Mouse (Mus musculus): ENCODE measurements around the gene Galnt4. TPM values are rescaled to one million over a fixed set of nuclear protein-coding genes. Genes with fewer than 3 reads are reported as not detected.

Gene Galnt4
- polyA plus RNA-seq, 1 experiment from 2014 or later: 2.9 TPM

- Histone ChIP-seq H3K27me3 (ENCODE audit: control insufficient read depth, insufficient read depth, low read length) (no peaks in the 10 kb centered on the region), H3K4me3 (ENCODE audit: low read depth, low read length) (no peak overlapping the region), H3K36me3 (ENCODE audit: control insufficient read depth, insufficient read depth, low read length) (no peaks in the 10 kb centered on the region), H3K4me1 (ENCODE audit: control insufficient read depth, insufficient read depth, low read length) (no peaks in the 10 kb centered on the region), H3K9me3 (ENCODE audit: control insufficient read depth, low read length) (no peaks in the 10 kb centered on the region), H3K4me2 (ENCODE audit: low read depth, low read length) (no peak overlapping the region), H3K27ac (ENCODE audit: low read depth, low read length) (no peak overlapping the region), H3K9ac (replicated peaks; ENCODE audit: low read depth, low read length) (no peak overlapping the region)
- 95% methylated on average over 16 of the region's 16 CpGs for WGBS
- no peak for ATAC-seq (ENCODE audit: low read depth)
Observed at GRCm38 (mm10) chr10:99133321-99133875, 25.4 kb downstream of the Galnt4 start.

GRCm38 (mm10) chr10:99136337-99136736, 28.4 kb downstream of the Galnt4 start:
- Histone ChIP-seq H3K27me3 (ENCODE audit: control insufficient read depth, insufficient read depth, low read length) (no peaks in the 10 kb centered on the region), H3K36me3 (ENCODE audit: control insufficient read depth, insufficient read depth, low read length) (peaks cover 4% of the 10 kb centered on the region; the same call in 1 of the 2 replicates), H3K4me3 (ENCODE audit: low read depth, low read length) (no peak overlapping the region), H3K9ac (replicated peaks; ENCODE audit: low read depth, low read length) (no peak overlapping the region), H3K9me3 (ENCODE audit: control insufficient read depth, low read length) (no peaks in the 10 kb centered on the region), H3K27ac (ENCODE audit: low read depth, low read length) (no peak overlapping the region), H3K4me1 (ENCODE audit: control insufficient read depth, insufficient read depth, low read length) (no peaks in the 10 kb centered on the region), H3K4me2 (ENCODE audit: low read depth, low read length) (no peak overlapping the region)
- 67% methylated on average over 5 of the region's 5 CpGs for WGBS
- no peak for ATAC-seq (ENCODE audit: low read depth)

GRCm38 (mm10) chr10:99145611-99146010, 37.7 kb downstream of the Galnt4 start:
- H3K9ac ChIP-seq (replicated peaks; ENCODE audit: low read depth, low read length): no peak overlapping the region
- no peaks in the 10 kb centered on the region for H3K27me3 ChIP-seq (ENCODE audit: control insufficient read depth, insufficient read depth, low read length)
- H3K9me3 ChIP-seq (ENCODE audit: control insufficient read depth, low read length): no peaks in the 10 kb centered on the region
- H3K4me1 ChIP-seq (ENCODE audit: control insufficient read depth, insufficient read depth, low read length): no peaks in the 10 kb centered on the region
- no peak overlapping the region for H3K4me3 ChIP-seq (ENCODE audit: low read depth, low read length)
- H3K27ac ChIP-seq (ENCODE audit: low read depth, low read length): no peak overlapping the region
- H3K4me2 ChIP-seq (ENCODE audit: low read depth, low read length): no peak overlapping the region
- 84% methylated on average over 8 of the region's 8 CpGs for WGBS
- H3K36me3 ChIP-seq (ENCODE audit: control insufficient read depth, insufficient read depth, low read length): no peaks in the 10 kb centered on the region
- ATAC-seq (ENCODE audit: low read depth): no peak

- H3K4me3 ChIP-seq (ENCODE audit: low read depth, low read length): no peak overlapping the region
- no peaks in the 10 kb centered on the region for H3K27me3 ChIP-seq (ENCODE audit: control insufficient read depth, insufficient read depth, low read length)
- no peak for ATAC-seq (ENCODE audit: low read depth)
- H3K4me2 ChIP-seq (ENCODE audit: low read depth, low read length): no peak overlapping the region
- H3K9ac ChIP-seq (replicated peaks; ENCODE audit: low read depth, low read length): no peak overlapping the region
- WGBS: 97% methylated on average over 8 of the region's 8 CpGs
- no peak overlapping the region for H3K27ac ChIP-seq (ENCODE audit: low read depth, low read length)
- H3K36me3 ChIP-seq (ENCODE audit: control insufficient read depth, insufficient read depth, low read length): no peaks in the 10 kb centered on the region
- no peaks in the 10 kb centered on the region for H3K9me3 ChIP-seq (ENCODE audit: control insufficient read depth, low read length)
- no peaks in the 10 kb centered on the region for H3K4me1 ChIP-seq (ENCODE audit: control insufficient read depth, insufficient read depth, low read length)
Observed at GRCm38 (mm10) chr10:99146596-99146995, 38.6 kb downstream of the Galnt4 start.

GRCm38 (mm10) chr10:99150016-99150415, 42.1 kb downstream of the Galnt4 start:
- no peak for ATAC-seq (ENCODE audit: low read depth)
- 91% methylated on average over 6 of the region's 6 CpGs for WGBS

GRCm38 (mm10) chr10:99151580-99151979, 43.6 kb downstream of the Galnt4 start:
- ATAC-seq (ENCODE audit: low read depth): no peak
- H3K4me2 ChIP-seq (ENCODE audit: low read depth, low read length): no peak overlapping the region
- H3K27me3 ChIP-seq (ENCODE audit: control insufficient read depth, insufficient read depth, low read length): no peaks in the 10 kb centered on the region
- WGBS: 93% methylated on average over 1 of the region's 1 CpGs
- no peaks in the 10 kb centered on the region for H3K4me1 ChIP-seq (ENCODE audit: control insufficient read depth, insufficient read depth, low read length)
- H3K27ac ChIP-seq (ENCODE audit: low read depth, low read length): no peak overlapping the region
- H3K4me3 ChIP-seq (ENCODE audit: low read depth, low read length): no peak overlapping the region
- H3K9ac ChIP-seq (replicated peaks; ENCODE audit: low read depth, low read length): no peak overlapping the region
- H3K9me3 ChIP-seq (ENCODE audit: control insufficient read depth, low read length): no peaks in the 10 kb centered on the region
- no peaks in the 10 kb centered on the region for H3K36me3 ChIP-seq (ENCODE audit: control insufficient read depth, insufficient read depth, low read length)

More at GRCm38 (mm10) chr10:99150016-99150415, 42.1 kb downstream of the Galnt4 start:
- Histone ChIP-seq H3K4me3 (ENCODE audit: low read depth, low read length) (no peak overlapping the region), H3K4me2 (ENCODE audit: low read depth, low read length) (no peak overlapping the region), H3K4me1 (ENCODE audit: control insufficient read depth, insufficient read depth, low read length) (no peaks in the 10 kb centered on the region), H3K27me3 (ENCODE audit: control insufficient read depth, insufficient read depth, low read length) (no peaks in the 10 kb centered on the region), H3K36me3 (ENCODE audit: control insufficient read depth, insufficient read depth, low read length) (no peaks in the 10 kb centered on the region), H3K27ac (ENCODE audit: low read depth, low read length) (no peak overlapping the region), H3K9ac (replicated peaks; ENCODE audit: low read depth, low read length) (no peak overlapping the region), H3K9me3 (ENCODE audit: control insufficient read depth, low read length) (no peaks in the 10 kb centered on the region)

GRCm38 (mm10) chr10:99152063-99152462, 44.1 kb downstream of the Galnt4 start:
- 93% methylated on average over 6 of the region's 6 CpGs for WGBS
- no peak overlapping the region for H3K9ac ChIP-seq (replicated peaks; ENCODE audit: low read depth, low read length)

GRCm38 (mm10) chr10:99154635-99155034, 46.7 kb downstream of the Galnt4 start:
- no peak overlapping the region for H3K9ac ChIP-seq (replicated peaks; ENCODE audit: low read depth, low read length)
- no peaks in the 10 kb centered on the region for H3K36me3 ChIP-seq (ENCODE audit: control insufficient read depth, insufficient read depth, low read length)
- no peaks in the 10 kb centered on the region for H3K27me3 ChIP-seq (ENCODE audit: control insufficient read depth, insufficient read depth, low read length)
- H3K9me3 ChIP-seq (ENCODE audit: control insufficient read depth, low read length): no peaks in the 10 kb centered on the region
- ATAC-seq (ENCODE audit: low read depth): no peak
- no peaks in the 10 kb centered on the region for H3K4me1 ChIP-seq (ENCODE audit: control insufficient read depth, insufficient read depth, low read length)
- H3K4me2 ChIP-seq (ENCODE audit: low read depth, low read length): no peak overlapping the region
- H3K4me3 ChIP-seq (ENCODE audit: low read depth, low read length): no peak overlapping the region
- WGBS: 90% methylated on average over 8 of the region's 8 CpGs
- no peak overlapping the region for H3K27ac ChIP-seq (ENCODE audit: low read depth, low read length)

More at GRCm38 (mm10) chr10:99152063-99152462, 44.1 kb downstream of the Galnt4 start:
- no peaks in the 10 kb centered on the region for H3K27me3 ChIP-seq (ENCODE audit: control insufficient read depth, insufficient read depth, low read length)
- no peaks in the 10 kb centered on the region for H3K4me1 ChIP-seq (ENCODE audit: control insufficient read depth, insufficient read depth, low read length)
- H3K4me3 ChIP-seq (ENCODE audit: low read depth, low read length): no peak overlapping the region
- no peak overlapping the region for H3K4me2 ChIP-seq (ENCODE audit: low read depth, low read length)
- H3K9me3 ChIP-seq (ENCODE audit: control insufficient read depth, low read length): no peaks in the 10 kb centered on the region
- H3K36me3 ChIP-seq (ENCODE audit: control insufficient read depth, insufficient read depth, low read length): no peaks in the 10 kb centered on the region
- no peak overlapping the region for H3K27ac ChIP-seq (ENCODE audit: low read depth, low read length)
- ATAC-seq (ENCODE audit: low read depth): no peak

- no peak overlapping the region for H3K9ac ChIP-seq (replicated peaks; ENCODE audit: low read depth, low read length)
- no peak for ATAC-seq (ENCODE audit: low read depth)
- H3K36me3 ChIP-seq (ENCODE audit: control insufficient read depth, insufficient read depth, low read length): no peaks in the 10 kb centered on the region
- H3K4me2 ChIP-seq (ENCODE audit: low read depth, low read length): no peak overlapping the region
- no peaks in the 10 kb centered on the region for H3K9me3 ChIP-seq (ENCODE audit: control insufficient read depth, low read length)
- H3K27ac ChIP-seq (ENCODE audit: low read depth, low read length): no peak overlapping the region
- H3K27me3 ChIP-seq (ENCODE audit: control insufficient read depth, insufficient read depth, low read length): no peaks in the 10 kb centered on the region
- H3K4me1 ChIP-seq (ENCODE audit: control insufficient read depth, insufficient read depth, low read length): no peaks in the 10 kb centered on the region
- WGBS: 95% methylated on average over 5 of the region's 5 CpGs
- H3K4me3 ChIP-seq (ENCODE audit: low read depth, low read length): no peak overlapping the region
Observed at GRCm38 (mm10) chr10:99156808-99157207, 48.8 kb downstream of the Galnt4 start.

All from neural tube, embryonic 14.5 days (tissue).